Mouse (Mus musculus) liver, embryonic 15.5 days (tissue): ENCODE data around the gene Slc39a11. TPM values are rescaled to one million over a fixed set of nuclear protein-coding genes. Genes with fewer than 3 reads are reported as not detected.

Experiments
- ATAC-seq: fragments of 200-750 bp; cut with Nextera tagmentation; 2 replicates; pipeline ENCODE4 v1.8.0; 2017; ENCODE audit warnings: moderate number of reproducible peaks, mild to moderate bottlenecking, moderate library complexity; ENCODE audit not compliant: insufficient read depth
- H3K27ac ChIP-seq: fragments of 300-500 bp; sonication (generic); replicated peaks from 2 replicates; pipeline ENCODE4 v1.5.1; 2015; ENCODE audit warnings: mild to moderate bottlenecking, inconsistent platforms
- H3K27me3 ChIP-seq: fragments of 300-500 bp; sonication (generic); 2 replicates; pipeline ENCODE4 v1.6.1; 2015; ENCODE audit warnings: mild to moderate bottlenecking, inconsistent platforms
- H3K36me3 ChIP-seq: fragments of 300-500 bp; sonication (generic); replicated peaks from 2 replicates; pipeline ENCODE4 v1.6.1; 2015; ENCODE audit warnings: moderate library complexity, mild to moderate bottlenecking, inconsistent platforms
- H3K4me1 ChIP-seq: fragments of 300-500 bp; sonication (generic); replicated peaks from 2 replicates; pipeline ENCODE4 v1.6.1; 2015; ENCODE audit warnings: inconsistent platforms
- H3K4me2 ChIP-seq: fragments of 300-500 bp; sonication (generic); 2 replicates; pipeline ENCODE4 v1.6.1; 2015; ENCODE audit warnings: moderate library complexity, mild to moderate bottlenecking, inconsistent platforms
- H3K4me3 ChIP-seq: fragments of 300-500 bp; sonication (generic); replicated peaks from 2 replicates; pipeline ENCODE4 v1.5.1; 2015; ENCODE audit warnings: mild to moderate bottlenecking, inconsistent platforms
- H3K9ac ChIP-seq: fragments of 300-500 bp; sonication (generic); 2 replicates; pipeline ENCODE4 v1.6.1; 2015; ENCODE audit warnings: moderate library complexity, mild to moderate bottlenecking, inconsistent platforms
- H3K9me3 ChIP-seq: fragments of 300-500 bp; sonication (generic); replicated peaks from 2 replicates; pipeline ENCODE4 v1.6.1; 2016; ENCODE audit warnings: inconsistent platforms
- WGBS: fragments of 180-500 bp; shearing (Covaris S2); methylation state at CpG from one replicate; pipeline ENCODE4 v1.1.7; 2015; ENCODE audit warnings: mixed read lengths; ENCODE audit not compliant: insufficient replicate concordance; 5-methylcytosine and 5-hydroxymethylcytosine counted together
- polyA plus RNA-seq: library from polyadenylated mRNA; unstranded; fragments of >200 nt; fragmentation: Nextera tagmentation; extraction: Ambion mirVana; gene quantifications from 2 replicates; pipeline ENCODE4 v1.2.1, GENCODE M21; 2015

Gene Slc39a11
- polyA plus RNA-seq, 1 experiment from 2014 or later = 12.4 TPM

- H3K27me3 ChIP-seq = no peaks in the 10 kb centered on the region
- no peaks in the 10 kb centered on the region for H3K9me3 ChIP-seq
- ATAC-seq = no peak
- H3K4me3 ChIP-seq = no peak overlapping the region
- H3K9ac ChIP-seq = no peak overlapping the region
- H3K4me2 ChIP-seq = no peak overlapping the region
- no peaks in the 10 kb centered on the region for H3K36me3 ChIP-seq
- H3K27ac ChIP-seq = no peak overlapping the region
- WGBS = 38% methylated on average over 7 of the region's 7 CpGs
- 0 out of 2 replicates have a peak, but pooled peaks cover 2% of the 10 kb centered on the region for H3K4me1 ChIP-seq
Measured at GRCm38 (mm10) chr11:113296162-113296561, 353.7 kb downstream of the Slc39a11 start.

GRCm38 (mm10) chr11:113294518-113294917, 355.4 kb downstream of the Slc39a11 start:
- H3K27ac ChIP-seq = no peak overlapping the region
- no peak overlapping the region for H3K4me3 ChIP-seq
- no peak overlapping the region for H3K9ac ChIP-seq
- no peak for ATAC-seq
- no peaks in the 10 kb centered on the region for H3K27me3 ChIP-seq
- 0 out of 2 replicates have a peak, but pooled peaks cover 6% of the 10 kb centered on the region for H3K4me1 ChIP-seq
- no peak overlapping the region for H3K4me2 ChIP-seq
- H3K9me3 ChIP-seq = no peaks in the 10 kb centered on the region
- WGBS = 62% methylated on average over 8 of the region's 8 CpGs
- no peaks in the 10 kb centered on the region for H3K36me3 ChIP-seq

GRCm38 (mm10) chr11:113292906-113293614, 356.8 kb downstream of the Slc39a11 start:
- no peak overlapping the region for H3K27ac ChIP-seq
- 69% methylated on average over 13 of the region's 13 CpGs for WGBS
- no peaks in the 10 kb centered on the region for H3K27me3 ChIP-seq

GRCm38 (mm10) chr11:113291781-113292714, 357.8 kb downstream of the Slc39a11 start:
- Histone ChIP-seq H3K9ac (no peak overlapping the region), H3K27me3 (no peaks in the 10 kb centered on the region), H3K36me3 (no peaks in the 10 kb centered on the region), H3K4me1 (0 out of 2 replicates have a peak, but pooled peaks cover 6% of the 10 kb centered on the region), H3K4me3 (no peak overlapping the region), H3K27ac (no peak overlapping the region), H3K4me2 (no peak overlapping the region), H3K9me3 (no peaks in the 10 kb centered on the region)
- no peak for ATAC-seq
- WGBS = 63% methylated on average over 17 of the region's 17 CpGs

More at GRCm38 (mm10) chr11:113292906-113293614, 356.8 kb downstream of the Slc39a11 start:
- no peak overlapping the region for H3K4me3 ChIP-seq
- no peak for ATAC-seq
- no peak overlapping the region for H3K4me2 ChIP-seq
- no peaks in the 10 kb centered on the region for H3K36me3 ChIP-seq
- H3K9me3 ChIP-seq = no peaks in the 10 kb centered on the region
- H3K4me1 ChIP-seq = 0 out of 2 replicates have a peak, but pooled peaks cover 6% of the 10 kb centered on the region
- H3K9ac ChIP-seq = no peak overlapping the region

GRCm38 (mm10) chr11:113290911-113291310, 359.0 kb downstream of the Slc39a11 start:
- H3K27me3 ChIP-seq = no peaks in the 10 kb centered on the region
- no peaks in the 10 kb centered on the region for H3K36me3 ChIP-seq
- H3K4me2 ChIP-seq = no peak overlapping the region
- WGBS = 67% methylated on average over 14 of the region's 14 CpGs
- ATAC-seq = no peak
- H3K9me3 ChIP-seq = no peaks in the 10 kb centered on the region
- H3K4me1 ChIP-seq = 0 out of 2 replicates have a peak, but pooled peaks cover 6% of the 10 kb centered on the region
- no peak overlapping the region for H3K4me3 ChIP-seq
- H3K9ac ChIP-seq = no peak overlapping the region
- no peak overlapping the region for H3K27ac ChIP-seq

GRCm38 (mm10) chr11:113284951-113285741, 364.7 kb downstream of the Slc39a11 start:
- Histone ChIP-seq H3K27ac (no peak overlapping the region), H3K4me2 (no peak overlapping the region), H3K9me3 (no peaks in the 10 kb centered on the region), H3K4me1 (no peaks in the 10 kb centered on the region), H3K4me3 (no peak overlapping the region), H3K9ac (no peak overlapping the region), H3K36me3 (no peaks in the 10 kb centered on the region), H3K27me3 (no peaks in the 10 kb centered on the region)
- WGBS = 77% methylated on average over 27 of the region's 27 CpGs
- no peak for ATAC-seq

- Histone ChIP-seq H3K9ac (no peak overlapping the region), H3K27ac (no peak overlapping the region), H3K36me3 (no peaks in the 10 kb centered on the region), H3K4me2 (no peak overlapping the region), H3K4me3 (no peak overlapping the region), H3K9me3 (no peaks in the 10 kb centered on the region), H3K4me1 (no peaks in the 10 kb centered on the region), H3K27me3 (no peaks in the 10 kb centered on the region)
- WGBS = 36% methylated on average over 11 of the region's 11 CpGs
- no peak for ATAC-seq
Measured at GRCm38 (mm10) chr11:113283376-113283811, 366.5 kb downstream of the Slc39a11 start.

- Histone ChIP-seq H3K27me3 (no peaks in the 10 kb centered on the region), H3K4me2 (no peak overlapping the region), H3K4me1 (no peaks in the 10 kb centered on the region), H3K9me3 (no peaks in the 10 kb centered on the region), H3K36me3 (no peaks in the 10 kb centered on the region), H3K9ac (no peak overlapping the region), H3K4me3 (no peak overlapping the region), H3K27ac (no peak overlapping the region)
- WGBS = 72% methylated on average over 6 of the region's 6 CpGs
- ATAC-seq = no peak
Measured at GRCm38 (mm10) chr11:113278238-113278637, 371.6 kb downstream of the Slc39a11 start.

GRCm38 (mm10) chr11:113277034-113277612, 372.8 kb downstream of the Slc39a11 start:
- ATAC-seq = no peak
- Histone ChIP-seq H3K4me2 (no peak overlapping the region), H3K9me3 (no peaks in the 10 kb centered on the region), H3K27me3 (no peaks in the 10 kb centered on the region), H3K36me3 (no peaks in the 10 kb centered on the region), H3K9ac (no peak overlapping the region), H3K4me1 (no peaks in the 10 kb centered on the region), H3K4me3 (no peak overlapping the region), H3K27ac (no peak overlapping the region)
- 45% methylated on average over 10 of the region's 10 CpGs for WGBS

- Histone ChIP-seq H3K9ac (no peak overlapping the region), H3K4me3 (no peak overlapping the region), H3K4me1 (no peaks in the 10 kb centered on the region), H3K9me3 (no peaks in the 10 kb centered on the region), H3K36me3 (no peaks in the 10 kb centered on the region), H3K27me3 (no peaks in the 10 kb centered on the region), H3K27ac (no peak overlapping the region), H3K4me2 (no peak overlapping the region)
- no peak for ATAC-seq
- 75% methylated on average over 8 of the region's 8 CpGs for WGBS
Measured at GRCm38 (mm10) chr11:113276518-113276917, 373.4 kb downstream of the Slc39a11 start.
